Mouse (Mus musculus): ENCODE measurements at regions not wholly inside any gene's neighbourhood (a gene's known extent, or its start where the extent isn't known, plus 50 kb on each side); places are given as distances from the start of the nearest gene placed in this dataset.
A peak's percentile ranks its signal among the peaks of the same experiment; 100 is the strongest.

DNA sequence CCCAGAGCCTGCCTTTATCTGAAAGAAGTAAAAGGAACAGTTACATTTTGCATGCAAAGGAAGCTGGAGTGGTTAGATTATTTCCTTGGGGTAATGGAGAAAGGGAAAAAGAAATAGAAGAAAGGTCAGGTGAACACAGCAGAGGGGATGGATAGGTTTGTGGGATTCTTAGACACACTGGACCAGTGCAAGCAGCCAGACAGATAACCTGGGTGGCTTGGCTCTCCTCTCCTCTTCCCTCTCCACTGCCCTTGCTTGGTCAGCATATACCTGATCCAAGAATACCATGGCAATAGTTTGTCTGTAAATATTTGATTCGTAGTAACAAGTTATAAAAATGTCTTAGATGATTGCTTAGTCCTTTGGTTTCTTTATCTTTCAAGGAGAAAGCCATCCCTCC is 59.9 kb upstream of the Slc30a5 start:
- no peak for DNase-seq (ENCODE audit: low spot score)

- no peak for DNase-seq (ENCODE audit: low spot score)
These were observed 59.4 kb upstream of the Slc30a5 start for GRCm38 (mm10) chr13:100892647-100893071.

GRCm38 (mm10) chr13:100892204-100892603 is 59.0 kb upstream of the Slc30a5 start:
- peak; percentile 35 for DNase-seq (ENCODE audit: low spot score)

DNA sequence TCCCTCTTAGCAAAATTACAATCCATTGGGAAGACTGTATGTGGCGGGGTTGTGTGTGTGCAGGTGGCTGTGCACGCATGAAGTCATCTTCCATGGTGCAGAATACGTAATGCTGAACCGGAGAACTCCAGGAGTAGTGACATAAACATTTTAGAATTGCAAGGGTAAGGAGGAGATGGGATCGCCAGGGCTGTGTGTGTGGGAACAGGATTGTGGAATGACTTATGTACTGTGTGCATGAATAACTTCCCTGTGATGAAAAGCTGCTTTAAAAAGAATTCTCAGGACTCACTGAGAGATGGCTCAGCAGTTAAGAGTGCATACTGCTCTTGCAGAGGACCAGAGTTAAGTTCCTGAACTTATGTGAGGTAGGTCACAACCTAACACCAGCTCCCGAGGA is 57.2 kb upstream of the Slc30a5 start:
- DNase-seq (ENCODE audit: low spot score), result no peak

DNA sequence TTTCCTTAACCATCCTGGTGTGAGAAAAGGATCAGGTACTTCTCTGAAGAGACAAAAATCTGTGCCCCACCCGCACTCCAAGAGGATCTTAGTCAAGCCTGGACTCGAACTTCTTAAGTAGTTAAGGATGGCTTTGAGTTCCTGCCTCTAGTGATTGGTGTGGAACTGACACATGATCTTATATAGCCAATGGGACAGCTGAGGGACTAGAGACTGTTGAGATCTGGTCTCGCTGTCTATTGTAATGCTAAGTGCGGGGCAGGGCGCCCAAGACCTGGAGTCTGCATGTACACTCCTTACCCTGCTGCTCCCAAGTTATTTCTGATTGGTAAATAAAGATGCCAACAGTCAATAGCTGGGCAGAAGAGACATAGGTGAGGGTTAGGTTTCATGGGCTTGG is 55.3 kb upstream of the Slc30a5 start:
- DNase-seq (ENCODE audit: low spot score), result no peak

DNA sequence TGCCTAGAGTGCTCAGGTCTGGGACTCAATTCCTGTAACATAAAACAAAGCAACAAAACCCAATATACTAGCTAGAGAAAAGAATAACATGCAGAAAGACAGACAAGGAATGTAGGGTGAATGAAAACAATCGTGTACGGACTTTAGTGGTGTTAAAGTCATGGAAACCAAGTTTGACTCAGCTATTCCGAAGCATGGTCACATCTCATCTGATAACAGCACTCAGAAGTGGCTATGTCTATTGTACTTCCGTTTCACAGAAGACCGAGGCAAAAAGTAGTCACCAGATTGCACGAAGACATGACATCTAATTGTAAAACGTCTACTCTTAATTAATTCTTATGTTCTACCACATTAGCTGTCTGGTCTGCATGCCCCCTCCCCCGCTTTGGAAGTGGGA is 50.5 kb upstream of the Slc30a5 start:
- DNase-seq (ENCODE audit: low spot score), result no peak

Measured in T-cell, adult 2 months (primary cell).